Mouse (Mus musculus): Measurements from ENCODE around the gene Col9a1.

The Col9a1 gene

GRCm38 (mm10) chr1:24219041-24219440 is 41.6 kb downstream of the Col9a1 start:
- no peak for DNase-seq (ENCODE audit: inconsistent age in 2 of 2, low spot score in 1 of 2)

GRCm38 (mm10) chr1:24222231-24222630 is 44.8 kb downstream of the Col9a1 start:
- no peak for DNase-seq (ENCODE audit: inconsistent age in 2 of 2, low spot score in 1 of 2)

- DNase-seq (ENCODE audit: inconsistent age in 2 of 2, low spot score in 1 of 2), result no peak
Observed at GRCm38 (mm10) chr1:24222981-24223612, 45.7 kb downstream of the Col9a1 start.

- DNase-seq (ENCODE audit: inconsistent age in 2 of 2, low spot score in 1 of 2), result no peak
Observed at GRCm38 (mm10) chr1:24225825-24226526, 48.6 kb downstream of the Col9a1 start.

- DNase-seq (ENCODE audit: inconsistent age in 2 of 2, low spot score in 1 of 2), result no peak
Observed at GRCm38 (mm10) chr1:24226941-24227711, 49.7 kb downstream of the Col9a1 start.

- no peak for DNase-seq (ENCODE audit: inconsistent age in 2 of 2, low spot score in 1 of 2)
Observed at GRCm38 (mm10) chr1:24229552-24229951, 52.1 kb downstream of the Col9a1 start.

GRCm38 (mm10) chr1:24230428-24230827 is 53.0 kb downstream of the Col9a1 start:
- DNase-seq (ENCODE audit: inconsistent age in 2 of 2, low spot score in 1 of 2), result no peak

GRCm38 (mm10) chr1:24231504-24232270 is 54.3 kb downstream of the Col9a1 start:
- no peak for DNase-seq (ENCODE audit: inconsistent age in 2 of 2, low spot score in 1 of 2)

- DNase-seq (ENCODE audit: inconsistent age in 2 of 2, low spot score in 1 of 2), result no peak
Observed at GRCm38 (mm10) chr1:24236330-24236729, 58.9 kb downstream of the Col9a1 start.

- DNase-seq (ENCODE audit: inconsistent age in 2 of 2, low spot score in 1 of 2), result no peak
Observed at GRCm38 (mm10) chr1:24240039-24240691, 62.8 kb downstream of the Col9a1 start.

- DNase-seq (ENCODE audit: inconsistent age in 2 of 2, low spot score in 1 of 2), result no peak
Observed at GRCm38 (mm10) chr1:24244931-24245330, 67.5 kb downstream of the Col9a1 start.

GRCm38 (mm10) chr1:24245700-24246375 is 68.4 kb downstream of the Col9a1 start:
- DNase-seq (ENCODE audit: inconsistent age in 2 of 2, low spot score in 1 of 2), result no peak

- DNase-seq (ENCODE audit: inconsistent age in 2 of 2, low spot score in 1 of 2), result no peak
Observed at GRCm38 (mm10) chr1:24248294-24249104, 71.1 kb downstream of the Col9a1 start.

GRCm38 (mm10) chr1:24249105-24249664 is 71.8 kb downstream of the Col9a1 start:
- DNase-seq (ENCODE audit: inconsistent age in 2 of 2, low spot score in 1 of 2), result peak in 1 of 2 experiments; percentile 63

GRCm38 (mm10) chr1:24257961-24258360 is 80.6 kb downstream of the Col9a1 start:
- DNase-seq (ENCODE audit: inconsistent age in 2 of 2, low spot score in 1 of 2), result no peak

GRCm38 (mm10) chr1:24259419-24259818 is 82.0 kb downstream of the Col9a1 start:
- no peak for DNase-seq (ENCODE audit: inconsistent age in 2 of 2, low spot score in 1 of 2)

GRCm38 (mm10) chr1:24261181-24261580 is 83.8 kb downstream of the Col9a1 start:
- no peak for DNase-seq (ENCODE audit: inconsistent age in 2 of 2, low spot score in 1 of 2)

- no peak for DNase-seq (ENCODE audit: inconsistent age in 2 of 2, low spot score in 1 of 2)
Observed at GRCm38 (mm10) chr1:24267022-24267421, 89.6 kb downstream of the Col9a1 start.

GRCm38 (mm10) chr1:24286360-24286759 is 109.0 kb downstream of the Col9a1 start:
- no peak for DNase-seq (ENCODE audit: inconsistent age in 2 of 2, low spot score in 1 of 2)

All from adrenal gland, adult (tissue).